Mouse (Mus musculus) liver, embryonic 11.5 days (tissue): ENCODE results near the gene Csnk2a1. TPM values are rescaled to one million over a fixed set of nuclear protein-coding genes. Genes with fewer than 3 reads are reported as not detected.
"Not testable (repeated sequence)": the region's sequence is repeated elsewhere in the genome, so short reads cannot be mapped to it uniquely, and the experiment has no call there.

Source experiments
- ATAC-seq: fragments of 200-750 bp; cut with Nextera tagmentation; replicated peaks from 2 replicates; pipeline ENCODE4 v1.8.0; 2017; ENCODE audit warnings: moderate number of reproducible peaks, mild to moderate bottlenecking, moderate TSS enrichment, moderate library complexity; ENCODE audit not compliant: low FRiP score
- DNase-seq: peaks from one replicate; pipeline ENCODE4 v3.0.0-alpha.2; 2017; ENCODE audit warnings: low spot score
- H3K27ac ChIP-seq: fragments of 300-500 bp; sonication (generic); 2 replicates; pipeline ENCODE4 v1.5.1; 2014; ENCODE audit warnings: mild to moderate bottlenecking, low read depth, low read length, control low read depth
- H3K27me3 ChIP-seq: fragments of 300-500 bp; sonication (generic); replicated peaks from 2 replicates; pipeline ENCODE4 v1.6.1; 2014; ENCODE audit warnings: low read length, mixed read lengths; ENCODE audit not compliant: control insufficient read depth, insufficient read depth
- H3K36me3 ChIP-seq: fragments of 300-500 bp; sonication (generic); 2 replicates; pipeline ENCODE4 v1.6.1; 2014; ENCODE audit warnings: mild to moderate bottlenecking, low read length, moderate library complexity, mixed read lengths; ENCODE audit not compliant: control insufficient read depth, insufficient read depth
- H3K4me1 ChIP-seq: fragments of 300-500 bp; sonication (generic); replicated peaks from 2 replicates; pipeline ENCODE4 v1.6.1; 2014; ENCODE audit warnings: low read length, mixed read lengths; ENCODE audit not compliant: control insufficient read depth, insufficient read depth
- H3K4me2 ChIP-seq: fragments of 300-500 bp; sonication (generic); 2 replicates; pipeline ENCODE4 v1.6.1; 2014; ENCODE audit warnings: mild to moderate bottlenecking, control low read depth, moderate library complexity
- H3K4me3 ChIP-seq: fragments of 300-500 bp; sonication (generic); 2 replicates; pipeline ENCODE4 v1.5.1; 2014; ENCODE audit warnings: low read depth, low read length, control low read depth
- H3K9ac ChIP-seq: fragments of 300-500 bp; sonication (generic); 2 replicates; pipeline ENCODE4 v1.6.1; 2014; ENCODE audit warnings: low read depth, low read length, control low read depth
- H3K9me3 ChIP-seq: fragments of 300-500 bp; sonication (generic); 2 replicates; pipeline ENCODE4 v1.6.1; 2016; ENCODE audit warnings: low read length, inconsistent platforms, mixed read lengths; ENCODE audit not compliant: control insufficient read depth
- WGBS: fragments of 180-500 bp; shearing (Covaris S2); extraction: QIAGEN DNeasy Blood & Tissue Kit; methylation state at CpG from one replicate; pipeline ENCODE4 v1.1.7; 2014; 5-methylcytosine and 5-hydroxymethylcytosine counted together
- polyA plus RNA-seq: library from polyadenylated mRNA; unstranded; fragments of >200 nt; fragmentation: Nextera tagmentation; extraction: Ambion mirVana; gene quantifications from 2 replicates; pipeline ENCODE4 v1.2.1, GENCODE M21; 2014

The Csnk2a1 gene
- polyA plus RNA-seq, 1 experiment from 2014 or later = 65.2 TPM

- no peak overlapping the region for H3K9ac ChIP-seq
- no peak for ATAC-seq
- no peaks in the 10 kb centered on the region for H3K4me1 ChIP-seq
- H3K4me2 ChIP-seq = no peak overlapping the region
- H3K36me3 ChIP-seq = peaks cover 43% of the 10 kb centered on the region
- H3K4me3 ChIP-seq = no peak overlapping the region
- no peaks in the 10 kb centered on the region for H3K9me3 ChIP-seq
- no peaks in the 10 kb centered on the region for H3K27me3 ChIP-seq
- no peak for DNase-seq
- WGBS = 84% methylated on average over 2 of the region's 2 CpGs
- H3K27ac ChIP-seq = no peak overlapping the region
Observed at GRCm38 (mm10) chr2:152273639-152274038, 47.0 kb downstream of the Csnk2a1 start.

DNA sequence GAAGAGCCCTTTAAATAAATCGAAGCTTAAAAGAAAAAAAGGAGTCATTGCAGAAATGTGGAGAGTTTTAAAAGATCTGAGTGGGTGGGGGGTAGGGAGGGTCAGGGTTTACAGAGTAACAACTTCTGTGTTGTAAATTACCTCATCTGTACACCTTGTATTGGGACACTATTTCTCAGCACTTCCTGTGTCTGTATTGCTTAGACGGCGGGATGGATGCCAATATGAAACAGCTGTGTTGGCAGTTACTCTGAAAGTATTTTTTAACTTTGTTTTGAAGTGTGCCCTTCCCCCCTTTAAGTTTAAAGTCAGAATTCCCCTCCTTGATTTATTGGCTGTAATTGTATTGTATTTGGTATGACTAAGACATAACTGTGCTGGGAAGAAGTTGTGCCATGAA is 54.8 kb downstream of the Csnk2a1 start:
- WGBS = 94% methylated on average over 3 of the region's 3 CpGs
- no peak overlapping the region for H3K27ac ChIP-seq

DNA sequence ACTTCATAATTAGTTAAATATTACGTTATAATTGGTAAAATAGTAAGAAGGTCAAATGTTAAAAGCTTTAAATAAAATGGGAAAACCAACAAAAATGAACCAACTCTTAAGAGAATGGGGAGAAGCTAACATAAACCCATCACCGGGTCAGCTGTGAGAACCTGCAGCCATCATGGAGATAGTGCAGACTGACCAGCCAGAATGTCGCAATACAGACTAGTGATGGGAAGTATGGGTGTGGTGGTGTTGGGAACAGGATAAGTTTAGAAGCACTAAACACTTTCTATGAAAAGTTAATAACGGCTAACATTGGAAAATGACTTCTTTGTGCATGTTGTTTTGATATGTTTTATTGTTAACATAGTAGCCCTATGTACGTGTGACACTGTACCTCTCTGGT is 60.9 kb downstream of the Csnk2a1 start:
- no peaks in the 10 kb centered on the region for H3K9me3 ChIP-seq
- H3K4me2 ChIP-seq = no peak overlapping the region
- no peak overlapping the region for H3K4me3 ChIP-seq
- no peak overlapping the region for H3K27ac ChIP-seq
- 89% methylated on average over 5 of the region's 5 CpGs for WGBS
- H3K27me3 ChIP-seq = no peaks in the 10 kb centered on the region
- DNase-seq = no peak
- H3K4me1 ChIP-seq = no peaks in the 10 kb centered on the region
- no peak overlapping the region for H3K9ac ChIP-seq
- ATAC-seq = no peak
- peaks cover 17% of the 10 kb centered on the region; the same call in 1 of the 2 replicates for H3K36me3 ChIP-seq

More for the DNA sequence above, 54.8 kb downstream of the Csnk2a1 start:
- H3K9me3 ChIP-seq = no peaks in the 10 kb centered on the region
- H3K9ac ChIP-seq = no peak overlapping the region
- no peak overlapping the region for H3K4me2 ChIP-seq
- DNase-seq = no peak
- H3K36me3 ChIP-seq = peaks cover 26% of the 10 kb centered on the region
- no peak overlapping the region for H3K4me3 ChIP-seq
- no peak for ATAC-seq
- H3K4me1 ChIP-seq = no peaks in the 10 kb centered on the region
- H3K27me3 ChIP-seq = no peaks in the 10 kb centered on the region

DNA sequence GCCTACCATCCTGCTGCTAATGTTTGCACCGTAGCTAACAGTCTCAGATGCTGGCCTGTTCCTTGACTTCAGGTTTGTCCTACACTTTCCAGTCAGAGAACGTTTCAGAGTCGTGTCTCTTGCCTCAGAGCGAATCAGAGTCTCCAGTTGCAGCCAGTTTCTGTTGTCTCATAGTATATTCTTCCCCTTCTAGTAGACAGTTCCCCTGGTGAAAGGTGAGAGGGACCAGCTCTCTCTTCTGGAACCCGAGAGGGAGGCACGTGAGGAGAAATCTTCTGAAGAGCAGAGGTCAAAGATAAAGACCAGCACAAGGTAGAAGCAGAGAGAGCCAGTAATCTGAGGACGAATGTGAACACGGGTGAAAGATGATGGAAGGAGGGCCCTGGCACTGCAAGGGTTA is 61.4 kb downstream of the Csnk2a1 start:
- no peaks in the 10 kb centered on the region for H3K27me3 ChIP-seq
- no peak overlapping the region for H3K27ac ChIP-seq
- peaks cover 15% of the 10 kb centered on the region; the same call in 1 of the 2 replicates for H3K36me3 ChIP-seq
- no peaks in the 10 kb centered on the region for H3K4me1 ChIP-seq
- H3K9me3 ChIP-seq = no peaks in the 10 kb centered on the region
- WGBS = 78% methylated on average over 8 of the region's 8 CpGs
- no peak overlapping the region for H3K4me3 ChIP-seq
- no peak overlapping the region for H3K9ac ChIP-seq
- no peak for DNase-seq
- no peak for ATAC-seq
- no peak overlapping the region for H3K4me2 ChIP-seq

- not testable (repeated sequence) for H3K4me2 ChIP-seq, H3K9ac ChIP-seq, H3K4me3 ChIP-seq, H3K9me3 ChIP-seq, H3K4me1 ChIP-seq, H3K27ac ChIP-seq, DNase-seq, ATAC-seq, H3K27me3 ChIP-seq
- 81% methylated on average over 2 of the region's 2 CpGs for WGBS
- peaks cover 13% of the 10 kb centered on the region; the same call in 1 of the 2 replicates for H3K36me3 ChIP-seq
Observed at GRCm38 (mm10) chr2:152289623-152290022, 63.0 kb downstream of the Csnk2a1 start.

DNA sequence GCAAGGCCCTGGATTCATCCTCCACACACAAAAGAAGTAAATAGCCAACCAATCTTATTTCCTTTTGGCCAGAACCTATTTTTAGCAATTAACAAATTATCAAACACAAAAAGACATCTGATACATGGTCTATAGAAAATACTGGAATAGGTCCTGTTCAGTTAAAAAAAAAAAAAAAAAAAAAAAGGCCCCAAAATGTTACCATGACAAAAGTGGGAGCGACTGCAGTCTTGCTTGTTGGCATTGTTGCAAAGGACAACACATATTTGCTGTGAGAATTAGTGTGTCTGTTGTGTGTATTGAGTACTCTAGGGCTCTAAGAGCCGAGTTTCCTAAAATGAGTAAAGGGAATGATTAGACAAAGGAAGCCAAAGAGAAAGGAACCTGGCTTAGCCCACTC is 65.8 kb downstream of the Csnk2a1 start:
- H3K27me3 ChIP-seq = no peaks in the 10 kb centered on the region
- H3K4me2 ChIP-seq = no peak overlapping the region
- no peak overlapping the region for H3K27ac ChIP-seq
- peaks cover 6% of the 10 kb centered on the region for H3K4me1 ChIP-seq
- DNase-seq = no peak
- no peaks in the 10 kb centered on the region for H3K9me3 ChIP-seq
- WGBS = 66% methylated on average over 2 of the region's 2 CpGs
- no peak for ATAC-seq
- no peak overlapping the region for H3K4me3 ChIP-seq
- H3K9ac ChIP-seq = no peak overlapping the region
- no peaks in the 10 kb centered on the region; the same call in 1 of the 2 replicates for H3K36me3 ChIP-seq

DNA sequence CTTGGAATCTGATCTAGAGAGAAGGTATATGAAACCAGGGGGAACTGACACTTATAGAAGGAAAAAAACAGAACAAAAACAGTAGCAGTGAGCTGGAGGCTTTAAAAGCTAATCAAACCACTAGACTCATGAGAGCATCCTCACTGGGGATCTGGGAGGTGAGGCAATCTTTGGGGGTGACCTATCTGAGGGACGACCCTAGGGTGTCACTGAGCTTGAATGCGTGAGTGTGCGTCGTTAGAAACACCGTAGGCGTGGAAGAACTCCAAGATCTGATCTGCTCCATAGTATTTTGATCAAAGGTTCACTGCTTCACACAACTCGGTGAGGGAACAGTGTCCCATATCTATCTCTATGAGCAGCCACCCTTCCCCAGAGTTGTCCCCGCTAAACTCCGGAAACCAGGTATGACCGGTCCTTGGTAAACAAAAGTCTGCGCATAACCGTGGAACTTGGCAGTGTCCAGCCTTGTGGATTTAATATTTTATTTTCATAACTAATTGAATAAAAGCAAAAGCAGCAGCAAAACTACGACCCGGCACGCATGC is 66.6 kb downstream of the Csnk2a1 start:
- Histone ChIP-seq H3K4me2 (peak overlapping the region; percentile 74), H3K9me3 (no peaks in the 10 kb centered on the region), H3K4me3 (peak overlapping the region; percentile 76), H3K4me1 (peaks cover 6% of the 10 kb centered on the region), H3K27ac (no peak overlapping the region), H3K36me3 (no peaks in the 10 kb centered on the region; the same call in 1 of the 2 replicates), H3K9ac (peak overlapping the region; percentile 79), H3K27me3 (no peaks in the 10 kb centered on the region)
- WGBS = 2% methylated on average over 15 of the region's 15 CpGs
- DNase-seq = no peak
- peak; percentile 64 for ATAC-seq

DNA sequence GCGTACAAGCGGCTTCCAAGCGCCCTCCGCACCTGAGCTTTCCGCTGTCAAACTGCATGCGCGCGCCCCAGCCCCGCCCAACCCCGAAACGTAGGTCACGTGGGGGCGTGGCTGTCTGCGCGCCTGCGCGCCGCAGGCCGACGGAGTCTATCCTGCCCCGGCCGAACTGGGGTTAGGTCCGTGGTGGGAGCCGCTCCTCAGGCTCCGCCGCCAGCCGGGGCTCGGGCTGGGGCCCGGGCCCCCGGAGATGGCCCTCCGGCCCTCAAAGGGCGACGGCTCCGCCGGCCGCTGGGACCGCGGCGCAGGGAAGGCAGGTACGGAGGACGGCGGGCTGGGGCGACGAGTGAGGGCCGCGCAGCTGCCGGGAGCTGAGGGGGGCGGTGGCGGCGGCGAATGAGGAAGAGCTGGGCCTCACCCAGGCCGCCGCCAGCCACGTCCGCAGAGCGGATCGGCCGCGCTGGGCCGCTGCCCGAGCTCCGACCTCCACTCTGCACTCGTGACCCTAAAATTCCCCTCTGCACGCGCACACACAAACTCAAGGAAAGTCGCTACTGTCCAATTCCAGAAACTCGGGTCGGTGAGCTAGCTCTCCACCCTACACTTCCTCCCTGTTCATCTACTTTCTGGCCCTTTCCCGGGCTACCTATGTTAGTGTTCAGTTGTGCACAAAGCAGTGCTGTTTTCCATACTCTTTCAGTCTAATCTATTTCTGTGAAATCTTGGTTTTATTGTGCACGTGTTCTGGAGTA is 67.3 kb downstream of the Csnk2a1 start, which contains the start of gene Tbc1d20:
Tbc1d20 (plus strand) TSS at position 102 of the 749 bp plus-strand sequence.
- Histone ChIP-seq H3K27ac (peak within 1 kb of the TSS; percentile 70), H3K4me1 (peaks cover 6% of the 10 kb centered on the region), H3K4me3 (peak within 1 kb of the TSS; percentile 76), H3K9ac (peak within 1 kb of the TSS; percentile 79), H3K9me3 (no peaks in the 10 kb centered on the region), H3K4me2 (peak within 1 kb of the TSS; percentile 74), H3K27me3 (no peaks in the 10 kb centered on the region), H3K36me3 (no peaks in the 10 kb centered on the region)
- under 1% methylated on average over 68 of the region's 70 CpGs for WGBS
- ATAC-seq (peak; percentile 99), DNase-seq (peak; percentile 93)

- H3K4me3 ChIP-seq = peak overlapping the region; percentile 76
- no peaks in the 10 kb centered on the region for H3K36me3 ChIP-seq
- H3K9me3 ChIP-seq = no peaks in the 10 kb centered on the region
- no peak overlapping the region for H3K27ac ChIP-seq
- 43% methylated on average over 5 of the region's 5 CpGs for whole genome bisulfite sequencing
- no peaks in the 10 kb centered on the region for H3K27me3 ChIP-seq
- peaks cover 6% of the 10 kb centered on the region for H3K4me1 ChIP-seq
- DNase-seq = no peak
- H3K4me2 ChIP-seq = peak overlapping the region; percentile 74
- H3K9ac ChIP-seq = peak overlapping the region; percentile 79
- no peak for ATAC-seq
Observed at GRCm38 (mm10) chr2:152294541-152294940, 67.9 kb downstream of the Csnk2a1 start.
